Mouse (Mus musculus) midbrain, embryonic 10.5 days (tissue): Measurements from ENCODE around the gene Scp2. TPM values are rescaled to one million over a fixed set of nuclear protein-coding genes. Genes with fewer than 3 reads are reported as not detected.

Experiments used
- DNase-seq: peaks from one replicate; pipeline ENCODE4 v3.0.0-alpha.2; 2017; ENCODE audit warnings: low spot score
- H3K27ac ChIP-seq: fragments of 300-500 bp; sonication (generic); replicated peaks from 2 replicates; pipeline ENCODE4 v1.5.1; 2016; ENCODE audit warnings: mild to moderate bottlenecking
- H3K27me3 ChIP-seq: fragments of 300-500 bp; sonication (generic); 2 replicates; pipeline ENCODE4 v1.6.1; 2016; ENCODE audit warnings: low read depth, mild to moderate bottlenecking; ENCODE audit not compliant: poor library complexity, severe bottlenecking
- H3K36me3 ChIP-seq: fragments of 300-500 bp; sonication (generic); 2 replicates; pipeline ENCODE4 v1.6.1; 2016; ENCODE audit warnings: mild to moderate bottlenecking, moderate library complexity
- H3K4me1 ChIP-seq: fragments of 300-500 bp; sonication (generic); 2 replicates; pipeline ENCODE4 v1.6.1; 2016
- H3K4me3 ChIP-seq: fragments of 300-500 bp; sonication (generic); 2 replicates; pipeline ENCODE4 v1.5.1; 2016; ENCODE audit warnings: mild to moderate bottlenecking, moderate library complexity
- H3K9me3 ChIP-seq: fragments of 300-500 bp; sonication (generic); replicated peaks from 2 replicates; pipeline ENCODE4 v1.6.1; 2016; ENCODE audit warnings: mild to moderate bottlenecking
- WGBS: fragments of 180-500 bp; shearing (Covaris S2); methylation state at CpG from one replicate; pipeline ENCODE4 v1.1.7; 2016; 5-methylcytosine and 5-hydroxymethylcytosine counted together
- polyA plus RNA-seq: library from polyadenylated mRNA; unstranded; fragments of >200 nt; fragmentation: Nextera tagmentation; extraction: Ambion mirVana; gene quantifications from 2 replicates; pipeline ENCODE4 v1.2.1, GENCODE M21; 2016

The Scp2 gene
- polyA plus RNA-seq, 1 experiment from 2014 or later: 200 TPM

GRCm38 (mm10) chr4:108067261-108067660 lies 77.5 kb downstream of the Scp2 start:
- Histone ChIP-seq H3K36me3 (peaks cover 53% of the 10 kb centered on the region), H3K27me3 (no peaks in the 10 kb centered on the region), H3K27ac (no peak overlapping the region), H3K4me3 (no peak overlapping the region), H3K9me3 (no peaks in the 10 kb centered on the region), H3K4me1 (peaks cover 15% of the 10 kb centered on the region)
- DNase-seq: no peak
- WGBS: 90% methylated on average over 7 of the region's 7 CpGs

- Histone ChIP-seq H3K27me3 (no peaks in the 10 kb centered on the region), H3K27ac (no peak overlapping the region), H3K4me1 (peaks cover 15% of the 10 kb centered on the region), H3K9me3 (no peaks in the 10 kb centered on the region), H3K4me3 (no peak overlapping the region), H3K36me3 (peaks cover 57% of the 10 kb centered on the region)
- WGBS: 94% methylated on average over 4 of the region's 4 CpGs
- no peak for DNase-seq
Observed at GRCm38 (mm10) chr4:108066569-108066968, 78.2 kb downstream of the Scp2 start.

GRCm38 (mm10) chr4:108065176-108065844 lies 79.5 kb downstream of the Scp2 start:
- H3K36me3 ChIP-seq: peaks cover 64% of the 10 kb centered on the region
- no peak overlapping the region for H3K27ac ChIP-seq
- no peaks in the 10 kb centered on the region for H3K9me3 ChIP-seq
- peaks cover 16% of the 10 kb centered on the region for H3K4me1 ChIP-seq
- H3K27me3 ChIP-seq: no peaks in the 10 kb centered on the region
- no peak overlapping the region for H3K4me3 ChIP-seq
- no peak for DNase-seq
- 85% methylated on average over 2 of the region's 2 CpGs for WGBS

GRCm38 (mm10) chr4:108063616-108064015 lies 81.2 kb downstream of the Scp2 start:
- no peak overlapping the region for H3K4me3 ChIP-seq
- no peaks in the 10 kb centered on the region for H3K27me3 ChIP-seq
- peaks cover 15% of the 10 kb centered on the region for H3K4me1 ChIP-seq
- H3K9me3 ChIP-seq: no peaks in the 10 kb centered on the region
- no peak overlapping the region for H3K27ac ChIP-seq
- peaks cover 78% of the 10 kb centered on the region for H3K36me3 ChIP-seq
- DNase-seq: no peak
- WGBS: 84% methylated on average over 6 of the region's 6 CpGs

- no peaks in the 10 kb centered on the region for H3K9me3 ChIP-seq
- H3K36me3 ChIP-seq: peaks cover 79% of the 10 kb centered on the region
- H3K4me1 ChIP-seq: peaks cover 15% of the 10 kb centered on the region
- no peak overlapping the region for H3K4me3 ChIP-seq
- 93% methylated on average over 5 of the region's 5 CpGs for WGBS
- DNase-seq: no peak
- H3K27ac ChIP-seq: no peak overlapping the region
- H3K27me3 ChIP-seq: no peaks in the 10 kb centered on the region
Observed at GRCm38 (mm10) chr4:108062524-108062923, 82.3 kb downstream of the Scp2 start.

- no peak for DNase-seq
- Histone ChIP-seq H3K36me3 (peaks cover 69% of the 10 kb centered on the region), H3K27me3 (no peaks in the 10 kb centered on the region), H3K4me1 (peaks cover 15% of the 10 kb centered on the region), H3K27ac (no peak overlapping the region), H3K4me3 (no peak overlapping the region), H3K9me3 (no peaks in the 10 kb centered on the region)
- WGBS: 86% methylated on average over 4 of the region's 4 CpGs
Observed at GRCm38 (mm10) chr4:108060774-108061173, 84.0 kb downstream of the Scp2 start.

GRCm38 (mm10) chr4:108059601-108060379 lies 85.0 kb downstream of the Scp2 start:
- 53% methylated on average over 19 of the region's 19 CpGs for WGBS

GRCm38 (mm10) chr4:108058166-108058565 lies 86.6 kb downstream of the Scp2 start:
- H3K36me3 ChIP-seq: peaks cover 72% of the 10 kb centered on the region
- no peaks in the 10 kb centered on the region for H3K9me3 ChIP-seq
- H3K27ac ChIP-seq: no peak overlapping the region
- peaks cover 15% of the 10 kb centered on the region for H3K4me1 ChIP-seq
- WGBS: 89% methylated on average over 10 of the region's 10 CpGs
- no peak for DNase-seq
- H3K27me3 ChIP-seq: no peaks in the 10 kb centered on the region
- H3K4me3 ChIP-seq: no peak overlapping the region

More at GRCm38 (mm10) chr4:108059601-108060379, 85.0 kb downstream of the Scp2 start:
- H3K4me1 ChIP-seq: peaks cover 15% of the 10 kb centered on the region
- no peak for DNase-seq
- H3K36me3 ChIP-seq: peaks cover 70% of the 10 kb centered on the region
- peak overlapping the region; percentile 79 for H3K27ac ChIP-seq
- no peaks in the 10 kb centered on the region for H3K9me3 ChIP-seq
- H3K27me3 ChIP-seq: no peaks in the 10 kb centered on the region
- peak overlapping the region; percentile 14; the same call in 1 of the 2 replicates for H3K4me3 ChIP-seq

- H3K4me3 ChIP-seq: no peak overlapping the region
- H3K9me3 ChIP-seq: no peaks in the 10 kb centered on the region
- WGBS: 93% methylated on average over 2 of the region's 2 CpGs
- H3K36me3 ChIP-seq: peaks cover 72% of the 10 kb centered on the region
- no peaks in the 10 kb centered on the region for H3K27me3 ChIP-seq
- DNase-seq: no peak
- H3K4me1 ChIP-seq: peaks cover 15% of the 10 kb centered on the region
- no peak overlapping the region for H3K27ac ChIP-seq
Observed at GRCm38 (mm10) chr4:108057247-108057646, 87.6 kb downstream of the Scp2 start.

GRCm38 (mm10) chr4:108055873-108056272 lies 88.9 kb downstream of the Scp2 start:
- H3K27ac ChIP-seq: no peak overlapping the region
- peaks cover 15% of the 10 kb centered on the region for H3K4me1 ChIP-seq
- no peak overlapping the region for H3K4me3 ChIP-seq
- H3K27me3 ChIP-seq: no peaks in the 10 kb centered on the region
- H3K36me3 ChIP-seq: peaks cover 75% of the 10 kb centered on the region
- DNase-seq: no peak
- no peaks in the 10 kb centered on the region for H3K9me3 ChIP-seq
- WGBS: 96% methylated on average over 10 of the region's 10 CpGs

GRCm38 (mm10) chr4:108052673-108053072 lies 92.1 kb downstream of the Scp2 start:
- H3K9me3 ChIP-seq: no peaks in the 10 kb centered on the region
- no peak overlapping the region for H3K27ac ChIP-seq
- no peaks in the 10 kb centered on the region for H3K4me1 ChIP-seq
- no peaks in the 10 kb centered on the region for H3K27me3 ChIP-seq
- no peak overlapping the region for H3K4me3 ChIP-seq
- peaks cover 80% of the 10 kb centered on the region for H3K36me3 ChIP-seq
- WGBS: 89% methylated on average over 8 of the region's 8 CpGs
- DNase-seq: no peak

- Histone ChIP-seq H3K27ac (no peak overlapping the region), H3K4me1 (no peaks in the 10 kb centered on the region), H3K27me3 (no peaks in the 10 kb centered on the region), H3K9me3 (no peaks in the 10 kb centered on the region), H3K4me3 (no peak overlapping the region), H3K36me3 (peaks cover 86% of the 10 kb centered on the region)
- DNase-seq: no peak
- WGBS: 86% methylated on average over 10 of the region's 10 CpGs
Observed at GRCm38 (mm10) chr4:108051687-108052274, 93.0 kb downstream of the Scp2 start.

- no peak overlapping the region for H3K4me3 ChIP-seq
- no peaks in the 10 kb centered on the region for H3K27me3 ChIP-seq
- WGBS: 93% methylated on average over 8 of the region's 8 CpGs
- peaks cover 72% of the 10 kb centered on the region for H3K36me3 ChIP-seq
- no peak overlapping the region for H3K27ac ChIP-seq
- no peak for DNase-seq
- H3K4me1 ChIP-seq: no peaks in the 10 kb centered on the region
- H3K9me3 ChIP-seq: no peaks in the 10 kb centered on the region
Observed at GRCm38 (mm10) chr4:108046136-108046535, 98.7 kb downstream of the Scp2 start.
